Mouse (Mus musculus) stomach, postnatal 0 days (tissue): ENCODE measurements at regions not wholly inside any gene's neighbourhood (a gene's known extent, or its start where the extent isn't known, plus 50 kb on each side); places are given as distances from the start of the nearest gene placed in this dataset.

Experiments
- ATAC-seq: fragments of 200-750 bp; cut with Nextera tagmentation; 2 replicates; pipeline ENCODE4 v1.8.0; 2017; ENCODE audit not compliant: low FRiP score, low TSS enrichment
- DNase-seq: peaks from one replicate; pipeline ENCODE4 v3.0.0-alpha.2; 2016; ENCODE audit warnings: low spot score
- H3K27ac ChIP-seq: fragments of 300-500 bp; sonication (generic); replicated peaks from 2 replicates; pipeline ENCODE4 v1.5.1; 2014; ENCODE audit warnings: mild to moderate bottlenecking, control low read depth
- H3K27me3 ChIP-seq: fragments of 300-500 bp; sonication (generic); 2 replicates; pipeline ENCODE4 v1.6.1; 2014; ENCODE audit warnings: low read length; ENCODE audit not compliant: control insufficient read depth, insufficient read depth
- H3K36me3 ChIP-seq: fragments of 300-500 bp; sonication (generic); 2 replicates; pipeline ENCODE4 v1.6.1; 2014; ENCODE audit warnings: low read length, mixed read lengths; ENCODE audit not compliant: control insufficient read depth, insufficient read depth
- H3K4me1 ChIP-seq: fragments of 300-500 bp; sonication (generic); replicated peaks from 2 replicates; pipeline ENCODE4 v1.6.1; 2014; ENCODE audit warnings: antibody characterized with exemption; ENCODE audit not compliant: control insufficient read depth, insufficient read depth
- H3K4me2 ChIP-seq: fragments of 300-500 bp; sonication (generic); replicated peaks from 2 replicates; pipeline ENCODE4 v1.6.1; 2014; ENCODE audit warnings: low read depth, mild to moderate bottlenecking, control low read depth, moderate library complexity
- H3K4me3 ChIP-seq: fragments of 300-500 bp; sonication (generic); 2 replicates; pipeline ENCODE4 v1.5.1; 2014; ENCODE audit warnings: low read depth, low read length, control low read depth
- H3K9ac ChIP-seq: fragments of 300-500 bp; sonication (generic); 2 replicates; pipeline ENCODE4 v1.6.1; 2014; ENCODE audit warnings: mild to moderate bottlenecking, low read length, control low read depth, mixed read lengths
- H3K9me3 ChIP-seq: fragments of 300-500 bp; sonication (generic); 2 replicates; pipeline ENCODE4 v1.6.1; 2016; ENCODE audit warnings: low read length; ENCODE audit not compliant: control insufficient read depth
- CTCF ChIP-seq: IDR thresholded peaks from 2 replicates; pipeline ENCODE4 v1.5.1; 2016; ENCODE audit warnings: antibody characterized with exemption, low read depth, mild to moderate bottlenecking, moderate library complexity
- EP300 ChIP-seq: optimal IDR thresholded peaks from 2 replicates; pipeline ENCODE3; 2016; ENCODE audit warnings: antibody characterized with exemption
- WGBS: fragments of 180-500 bp; shearing (Covaris S2); extraction: QIAGEN DNeasy Blood & Tissue Kit; methylation state at CpG from one replicate; pipeline ENCODE4 v1.1.7; 2014; 5-methylcytosine and 5-hydroxymethylcytosine counted together

DNA sequence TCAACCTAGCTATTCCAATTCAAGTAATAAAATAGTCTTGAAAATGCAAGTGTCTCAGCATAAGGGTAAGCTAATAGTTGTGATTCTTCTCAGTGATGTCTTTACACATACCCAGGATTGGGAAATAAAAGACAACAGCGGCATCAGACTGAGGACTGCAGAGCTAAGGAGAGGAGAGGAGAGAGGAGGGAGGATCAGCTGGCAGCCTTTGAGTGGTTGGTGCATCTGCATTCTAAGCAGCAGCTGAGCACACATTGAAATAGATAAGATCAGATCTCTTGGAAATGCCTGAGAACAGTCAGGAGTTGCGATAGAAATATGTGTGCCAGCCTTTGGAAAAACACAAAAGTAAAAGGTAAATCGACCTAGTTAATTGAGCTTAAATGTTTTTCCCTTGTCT is 480.3 kb upstream of the Mpdz start:
- no peak for TF ChIP-seq EP300
- no peak for TF ChIP-seq CTCF
- no peaks in the 10 kb centered on the region for H3K9me3 ChIP-seq
- WGBS: 68% methylated on average over 3 of the region's 3 CpGs
- H3K27me3 ChIP-seq: no peaks in the 10 kb centered on the region
- no peak overlapping the region for H3K27ac ChIP-seq
- no peak for ATAC-seq
- H3K4me2 ChIP-seq: no peak overlapping the region
- no peak overlapping the region for H3K9ac ChIP-seq
- no peak for DNase-seq
- no peaks in the 10 kb centered on the region for H3K4me1 ChIP-seq
- no peaks in the 10 kb centered on the region for H3K36me3 ChIP-seq
- no peak overlapping the region for H3K4me3 ChIP-seq

- Histone ChIP-seq H3K9me3 (no peaks in the 10 kb centered on the region), H3K27me3 (no peaks in the 10 kb centered on the region), H3K27ac (no peak overlapping the region), H3K4me2 (no peak overlapping the region), H3K4me3 (no peak overlapping the region), H3K9ac (no peak overlapping the region), H3K4me1 (no peaks in the 10 kb centered on the region), H3K36me3 (no peaks in the 10 kb centered on the region)
- 76% methylated on average over 2 of the region's 2 CpGs for WGBS
- DNase-seq (no peak), ATAC-seq (no peak)
- TF ChIP-seq CTCF (no peak), EP300 (no peak)
Measured at GRCm38 (mm10) chr4:81914971-81915370, 472.4 kb upstream of the Mpdz start.

DNA sequence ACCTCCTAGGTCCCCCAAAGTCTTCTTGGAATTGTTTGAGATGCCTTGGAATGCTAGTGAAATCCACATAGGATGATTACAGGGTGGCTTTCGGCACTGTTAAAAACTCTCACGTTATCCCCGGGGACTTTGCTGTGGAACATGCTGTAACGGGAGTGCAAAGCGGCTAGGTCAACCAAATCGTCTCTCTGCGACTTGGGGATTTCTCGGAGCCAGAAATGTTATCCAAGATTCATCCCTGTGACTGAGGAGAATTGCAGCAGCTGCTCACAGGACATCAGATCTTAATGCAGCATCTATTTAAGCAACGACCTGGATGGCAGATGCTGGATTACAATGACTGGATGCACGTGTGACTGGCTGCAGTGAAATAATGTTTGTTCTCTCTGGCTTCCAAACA is 470.7 kb upstream of the Mpdz start:
- no peak for TF ChIP-seq EP300
- no peak for TF ChIP-seq CTCF
- ATAC-seq (no peak), DNase-seq (no peak)
- no peak overlapping the region for H3K27ac ChIP-seq
- H3K4me1 ChIP-seq: no peaks in the 10 kb centered on the region
- no peaks in the 10 kb centered on the region for H3K27me3 ChIP-seq
- H3K9ac ChIP-seq: no peak overlapping the region
- WGBS: 62% methylated on average over 10 of the region's 10 CpGs
- H3K4me2 ChIP-seq: no peak overlapping the region
- no peaks in the 10 kb centered on the region for H3K36me3 ChIP-seq
- no peak overlapping the region for H3K4me3 ChIP-seq
- no peaks in the 10 kb centered on the region for H3K9me3 ChIP-seq

- no peak for ATAC-seq
- no peak overlapping the region for H3K27ac ChIP-seq
- H3K4me3 ChIP-seq: no peak overlapping the region
- no peaks in the 10 kb centered on the region for H3K27me3 ChIP-seq
- no peak overlapping the region for H3K9ac ChIP-seq
- H3K4me1 ChIP-seq: no peaks in the 10 kb centered on the region
- TF ChIP-seq EP300 (no peak), CTCF (no peak)
- 56% methylated on average over 1 of the region's 1 CpGs for WGBS
- no peaks in the 10 kb centered on the region for H3K36me3 ChIP-seq
- H3K4me2 ChIP-seq: no peak overlapping the region
- no peaks in the 10 kb centered on the region for H3K9me3 ChIP-seq
- no peak for DNase-seq
Measured at GRCm38 (mm10) chr4:81912653-81913052, 470.0 kb upstream of the Mpdz start.

GRCm38 (mm10) chr4:81899961-81900540 is 457.4 kb upstream of the Mpdz start:
- ATAC-seq (no peak), DNase-seq (no peak)
- Histone ChIP-seq H3K9me3 (no peaks in the 10 kb centered on the region), H3K4me2 (no peak overlapping the region), H3K36me3 (no peaks in the 10 kb centered on the region), H3K27me3 (no peaks in the 10 kb centered on the region), H3K9ac (no peak overlapping the region), H3K4me1 (no peaks in the 10 kb centered on the region), H3K27ac (no peak overlapping the region), H3K4me3 (no peak overlapping the region)
- WGBS: 44% methylated on average over 5 of the region's 5 CpGs
- TF ChIP-seq EP300 (no peak), CTCF (no peak)

DNA sequence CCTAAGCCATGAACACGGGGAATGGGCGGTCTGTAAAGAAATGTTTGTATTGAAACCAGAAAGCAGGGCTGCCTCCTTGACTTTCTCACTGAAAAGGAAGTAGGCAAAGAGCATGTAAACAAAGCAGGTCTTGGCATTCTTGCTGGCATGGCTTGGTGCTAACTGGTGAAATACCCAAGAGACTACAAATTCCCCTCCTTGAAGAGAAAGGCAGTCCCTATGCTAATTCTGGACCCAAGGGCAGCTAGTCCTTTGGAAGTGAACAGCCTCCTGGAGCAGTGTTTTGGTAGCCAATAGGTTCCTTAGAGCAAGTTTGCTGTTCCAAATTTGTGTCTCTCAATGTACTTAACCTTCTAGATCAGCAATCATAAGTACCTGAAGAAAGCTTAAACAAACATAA is 456.0 kb upstream of the Mpdz start:
- H3K4me1 ChIP-seq: no peaks in the 10 kb centered on the region
- no peak for ATAC-seq

More for the DNA sequence above, 456.0 kb upstream of the Mpdz start:
- 68% methylated on average over 2 of the region's 2 CpGs for WGBS
- no peak for DNase-seq
- H3K27ac ChIP-seq: no peak overlapping the region
- H3K36me3 ChIP-seq: no peaks in the 10 kb centered on the region
- H3K4me3 ChIP-seq: no peak overlapping the region
- no peak overlapping the region for H3K4me2 ChIP-seq
- H3K9me3 ChIP-seq: no peaks in the 10 kb centered on the region
- no peaks in the 10 kb centered on the region for H3K27me3 ChIP-seq
- H3K9ac ChIP-seq: no peak overlapping the region
- TF ChIP-seq CTCF: no peak
